Comparison of ENCODE assay signal across 8 mouse cellular contexts in the genomic region with DNA sequence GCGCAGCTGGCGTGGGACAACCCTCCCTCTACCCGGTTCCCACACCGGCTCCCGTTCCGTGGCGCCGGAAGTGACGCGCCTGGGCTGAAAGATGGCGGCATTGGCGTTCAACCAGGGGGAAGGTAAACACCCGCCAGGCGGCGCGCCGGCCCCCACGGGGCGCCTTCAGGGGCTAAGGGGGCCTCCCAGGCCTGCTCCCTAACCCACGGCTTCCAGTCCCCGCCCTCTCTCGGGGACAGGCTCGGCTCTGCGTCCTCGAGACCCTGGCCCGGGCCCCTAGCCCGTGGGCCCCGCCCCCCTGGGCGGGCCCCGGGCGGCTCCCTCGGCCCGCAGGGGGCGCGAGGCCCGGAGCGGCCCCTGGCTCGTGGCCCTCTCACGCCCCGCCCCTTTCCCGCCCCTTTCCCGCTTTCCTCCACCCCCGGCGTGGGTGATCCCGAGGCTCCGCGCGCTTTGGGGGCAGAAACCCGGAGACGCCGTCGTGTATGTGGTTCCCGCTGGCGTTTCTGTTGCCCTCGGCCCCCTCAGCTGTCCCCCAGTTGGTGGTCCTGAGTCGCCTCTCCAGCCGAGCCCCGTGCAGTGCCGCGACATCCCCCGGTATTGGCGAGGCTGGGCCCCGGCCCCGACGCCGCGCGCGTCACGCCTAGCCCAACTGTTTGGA. TPM values are rescaled to one million over a fixed set of nuclear protein-coding genes. Genes with fewer than 3 reads are reported as not detected.
A peak's percentile ranks its signal among the peaks of the same experiment; 100 is the strongest.
DNase-seq lines count a peak whose midpoint lies in the region; ATAC-seq lines count a peak whose summit lies in the region.

A gene (plus strand): TSS at position 68 of the 658 bp plus-strand sequence.

- peak within 1 kb of the TSS; percentile 70 for H3K9ac ChIP-seq in hindbrain, embryonic 15.5 days

- WGBS in hindbrain, embryonic 15.5 days = 5% methylated on average over 58 of the region's 70 CpGs

- no peaks in the 10 kb centered on the region for H3K9me3 ChIP-seq in hindbrain, embryonic 15.5 days

- peak; percentile 60 for DNase-seq in WW6 (ENCODE audit: low read depth, low spot score)
- DNase-seq in cerebellum, postnatal 36 days = peak; percentile 71 to 74
- DNase-seq in frontal cortex, postnatal 36 days (ENCODE audit: low spot score in 2 of 2) = peak; percentile 72 to 75
- DNase-seq in layer of hippocampus, postnatal 36 days = peak; percentile 78 to 83
- peak; percentile 77 for DNase-seq in lung, postnatal 25 days (ENCODE audit: low spot score)
- peak; percentile 69 for DNase-seq in retina, adult 2 months (ENCODE audit: low read depth, low spot score)
- peak; percentile 83 to 88 for DNase-seq in thymus, postnatal 36 days

- peak within 1 kb of the TSS; percentile 69 for H3K4me3 ChIP-seq in hindbrain, embryonic 15.5 days

- H3K36me3 ChIP-seq in hindbrain, embryonic 15.5 days = no peaks in the 10 kb centered on the region

- H3K4me2 ChIP-seq in hindbrain, embryonic 15.5 days = peak within 1 kb of the TSS; percentile 57

- 0 out of 2 replicates have a peak, but pooled peaks cover 2% of the 10 kb centered on the region for H3K4me1 ChIP-seq in hindbrain, embryonic 15.5 days (replicated peaks)

- H3K27ac ChIP-seq in hindbrain, embryonic 15.5 days (replicated peaks) = peak within 1 kb of the TSS; percentile 90

- peaks cover 60% of the 10 kb centered on the region; the same call in 1 of the 2 replicates for H3K27me3 ChIP-seq in hindbrain, embryonic 15.5 days

- peak; percentile 95 for ATAC-seq in hindbrain, embryonic 15.5 days (ENCODE audit: low FRiP score, low read depth)

RNA-seq across cellular contexts. Expression of the gene that starts here (rescaled TPM):
- polyA plus RNA-seq in hindbrain, embryonic 15.5 days (2015; fragmentation: Nextera tagmentation; extraction: Ambion mirVana) = 9.8 and 10.8 TPM in 2 replicates
- total RNA-seq in layer of hippocampus, postnatal 36 days (2021) = 10 to 100 TPM; 26.0 to 29.3 TPM

Comparison
In these comparisons a context has a peak if more than half of its experiments do, and no peak if none do; other contexts are left out.
1. Peak in every context shown above with its lines: DNase-seq, ATAC-seq, H3K4me3 ChIP-seq and H3K27ac ChIP-seq.